Mouse (Mus musculus): Measurements from ENCODE around the gene Ssbp3.

GRCm38 (mm10) chr4:107045188-107045587 is 134.7 kb downstream of the Ssbp3 start:
- TF ChIP-seq CTCF (IDR thresholded peaks at IDR 0.05; ENCODE audit: low read depth) (no peak), EP300 (IDR thresholded peaks at IDR 0.05; ENCODE audit: low read depth) (no peak)
